Mouse (Mus musculus) neural tube, embryonic 12.5 days (tissue): Measurements from ENCODE around the gene Fcer2a. TPM values are rescaled to one million over a fixed set of nuclear protein-coding genes. Genes with fewer than 3 reads are reported as not detected.

ENCODE experiments used
- ATAC-seq: fragments of 200-750 bp; cut with Nextera tagmentation; 2 replicates; pipeline ENCODE4 v1.8.0; 2017; ENCODE audit warnings: low read depth, mild to moderate bottlenecking, moderate TSS enrichment, moderate library complexity; ENCODE audit not compliant: low FRiP score
- H3K27ac ChIP-seq: fragments of 300-500 bp; sonication (generic); 2 replicates; pipeline ENCODE4 v1.5.1; 2016
- H3K27me3 ChIP-seq: fragments of 300-500 bp; sonication (generic); replicated peaks from 2 replicates; pipeline ENCODE4 v1.6.1; 2016; ENCODE audit warnings: mild to moderate bottlenecking
- H3K36me3 ChIP-seq: fragments of 300-500 bp; sonication (generic); 2 replicates; pipeline ENCODE4 v1.6.1; 2016; ENCODE audit warnings: mild to moderate bottlenecking
- H3K4me1 ChIP-seq: fragments of 300-500 bp; sonication (generic); 2 replicates; pipeline ENCODE4 v1.6.1; 2016
- H3K4me2 ChIP-seq: fragments of 300-500 bp; sonication (generic); replicated peaks from 2 replicates; pipeline ENCODE4 v1.6.1; 2016; ENCODE audit warnings: mild to moderate bottlenecking
- H3K4me3 ChIP-seq: fragments of 300-500 bp; sonication (generic); 2 replicates; pipeline ENCODE4 v1.5.1; 2016
- H3K9ac ChIP-seq: fragments of 300-500 bp; sonication (generic); 2 replicates; pipeline ENCODE4 v1.6.1; 2016; ENCODE audit warnings: mild to moderate bottlenecking
- H3K9me3 ChIP-seq: fragments of 300-500 bp; sonication (generic); 2 replicates; pipeline ENCODE4 v1.6.1; 2016; ENCODE audit warnings: mild to moderate bottlenecking
- WGBS: fragments of 180-500 bp; shearing (Covaris S2); methylation state at CpG from one replicate; pipeline ENCODE4 v1.1.7; 2016; 5-methylcytosine and 5-hydroxymethylcytosine counted together
- polyA plus RNA-seq: library from polyadenylated mRNA; unstranded; fragments of >200 nt; fragmentation: Nextera tagmentation; extraction: Ambion mirVana; gene quantifications from 2 replicates; pipeline ENCODE4 v1.2.1, GENCODE M21; 2016

Fcer2a gene
- polyA plus RNA-seq, 1 experiment from 2014 or later: 0.30 TPM

DNA sequence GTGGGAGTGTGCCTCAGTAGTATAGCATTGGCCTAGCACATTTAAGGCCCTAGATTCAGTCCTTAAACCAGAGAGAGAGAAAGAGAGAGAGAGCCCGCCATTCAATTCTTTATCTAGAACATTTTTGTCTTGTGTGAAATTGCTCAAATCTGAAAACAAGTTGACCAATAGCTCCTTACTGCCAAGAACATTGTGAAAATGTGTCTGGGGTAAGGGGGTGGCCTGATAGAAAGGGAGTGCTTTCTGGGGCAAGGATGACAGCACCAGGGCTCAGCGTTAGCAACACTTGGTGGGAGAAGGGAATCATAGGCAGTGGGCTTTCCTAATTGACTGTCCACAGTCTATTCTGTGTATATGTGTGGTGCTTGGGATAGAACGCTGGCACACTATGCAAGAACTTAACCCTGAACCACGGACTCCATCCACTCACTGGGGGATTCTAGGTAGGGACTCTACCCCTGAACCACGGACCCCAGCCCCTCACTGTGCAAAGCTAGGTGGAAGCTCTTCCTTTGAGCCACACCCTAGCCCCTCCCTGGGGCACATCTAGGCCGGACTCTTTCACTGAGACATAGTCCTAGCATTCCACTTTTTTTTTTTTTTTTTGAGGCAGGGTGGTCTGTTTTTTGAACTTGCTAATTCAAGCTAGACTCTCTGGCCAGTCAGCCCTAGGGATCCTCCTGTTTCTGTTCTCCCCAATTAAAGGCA is 47.0 kb downstream of the Fcer2a start:
- ATAC-seq: no peak
- Histone ChIP-seq H3K27me3 (0 out of 2 replicates have a peak, but pooled peaks cover 2% of the 10 kb centered on the region), H3K9me3 (no peaks in the 10 kb centered on the region), H3K9ac (no peak overlapping the region), H3K4me2 (no peak overlapping the region), H3K27ac (no peak overlapping the region), H3K36me3 (no peaks in the 10 kb centered on the region), H3K4me3 (no peak overlapping the region), H3K4me1 (no peaks in the 10 kb centered on the region)
- 86% methylated on average over 6 of the region's 6 CpGs for WGBS

DNA sequence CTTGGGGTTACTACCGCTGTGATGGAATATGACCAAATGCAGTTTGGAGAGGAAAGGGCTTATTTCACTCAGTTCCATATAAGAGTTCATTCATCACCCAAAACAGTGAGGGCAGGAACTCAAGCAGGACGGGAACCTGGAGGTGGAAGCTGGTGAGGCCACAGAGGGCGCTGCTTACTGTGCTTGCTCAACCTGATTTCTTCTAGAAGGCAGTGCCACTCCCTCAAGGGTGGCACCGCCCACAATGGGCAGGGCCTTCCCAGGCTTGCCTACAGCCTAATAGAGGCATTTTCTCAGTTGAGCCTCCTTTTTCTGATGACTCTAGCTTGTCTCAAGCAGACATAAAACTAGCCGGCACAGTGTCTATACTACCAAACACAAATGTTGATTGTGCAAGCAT is 48.2 kb downstream of the Fcer2a start:
- Histone ChIP-seq H3K9ac (no peak overlapping the region), H3K4me3 (no peak overlapping the region), H3K4me1 (no peaks in the 10 kb centered on the region), H3K27ac (no peak overlapping the region), H3K4me2 (no peak overlapping the region), H3K9me3 (no peaks in the 10 kb centered on the region), H3K36me3 (no peaks in the 10 kb centered on the region), H3K27me3 (0 out of 2 replicates have a peak, but pooled peaks cover 2% of the 10 kb centered on the region)
- WGBS: 30% methylated on average over 5 of the region's 5 CpGs
- ATAC-seq: no peak

Other genes starting within 250 kb of the Fcer2a start
- gene Pex11g, start 226.5 kb downstream of the Fcer2a start, polyA plus RNA-seq: 3.4 and 4.2 TPM in 2 replicates
- 0.22 TPM in 1 of 2 replicates, not detected in the other for gene Tex45, start 223.3 kb downstream of the Fcer2a start, polyA plus RNA-seq
- 81.8 and 87.0 TPM in 2 replicates for gene Zfp358, start 201.0 kb downstream of the Fcer2a start, polyA plus RNA-seq
- gene Mcoln1, start 193.7 kb downstream of the Fcer2a start, polyA plus RNA-seq: 74.4 and 78.9 TPM in 2 replicates
- gene Pnpla6, start 178.8 kb downstream of the Fcer2a start, polyA plus RNA-seq: 31.2 and 33.9 TPM in 2 replicates
- gene C330021F23Rik, start 126.2 kb downstream of the Fcer2a start, polyA plus RNA-seq: 1.3 and 1.8 TPM in 2 replicates
- 22.0 and 28.0 TPM in 2 replicates for gene Camsap3, start 106.9 kb downstream of the Fcer2a start, polyA plus RNA-seq
- 62.3 and 67.2 TPM in 2 replicates for gene Xab2, start 72.9 kb downstream of the Fcer2a start, polyA plus RNA-seq
- 129 and 134 TPM in 2 replicates for gene Pet100, start 72.6 kb downstream of the Fcer2a start, polyA plus RNA-seq
- gene Pcp2, start 68.6 kb downstream of the Fcer2a start, polyA plus RNA-seq: 0.37 and 0.40 TPM in 2 replicates
- gene Stxbp2, start 63.2 kb downstream of the Fcer2a start, polyA plus RNA-seq: 24.5 and 26.5 TPM in 2 replicates
- gene Retn, start 38.4 kb downstream of the Fcer2a start, polyA plus RNA-seq: 0.45 TPM in 1 of 2 replicates, not detected in the other
- 0.13 TPM in 1 of 2 replicates, not detected in the other for gene Mcemp1, start 28.4 kb downstream of the Fcer2a start, polyA plus RNA-seq
- 7.1 and 8.0 TPM in 2 replicates for gene Fcor, start 21.8 kb downstream of the Fcer2a start, polyA plus RNA-seq
- 44.5 and 45.6 TPM in 2 replicates for gene Trappc5, start 17.9 kb downstream of the Fcer2a start, polyA plus RNA-seq
- gene Clec4g, start 26.5 kb upstream of the Fcer2a start, polyA plus RNA-seq: not detected in 2 replicates
- gene Cd209a, start 54.8 kb upstream of the Fcer2a start, polyA plus RNA-seq: not detected in 2 replicates
- gene Cd209e, start 160.1 kb upstream of the Fcer2a start, polyA plus RNA-seq: not detected in 2 replicates
- gene Cd209d, start 184.4 kb upstream of the Fcer2a start, polyA plus RNA-seq: not detected in 2 replicates
- gene Cd209b, start 232.7 kb upstream of the Fcer2a start, polyA plus RNA-seq: not detected in 2 replicates